ENCODE assay signal across 15 mouse cellular contexts in the genomic region with DNA sequence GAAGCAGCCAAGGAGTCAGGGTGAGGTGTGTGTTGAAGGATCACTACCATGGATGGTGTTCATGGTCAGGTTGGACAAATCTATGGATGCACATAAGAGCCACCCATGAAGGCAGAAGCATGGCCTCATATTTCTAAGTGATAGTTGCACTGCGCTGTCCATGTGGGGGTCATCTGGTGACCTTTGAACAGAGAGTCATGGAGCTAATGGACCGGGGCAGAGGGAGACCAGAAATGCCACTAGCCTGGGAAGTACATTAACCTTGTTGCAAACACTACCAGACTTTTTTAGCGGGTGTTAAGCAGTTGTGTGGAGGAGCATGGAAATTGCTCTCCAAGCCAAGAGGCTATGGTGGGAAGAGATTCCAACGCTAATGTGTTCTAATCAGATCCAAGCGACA.
"Had no signal": no experiment of that assay in that cellular context is flagged by ENCODE, and none has a peak within 500 bp of the region (broad histone marks: within the 10 kb centered on the region; RNA-seq: fewer than 3 reads in every experiment).

No protein-coding gene starts in this region.

- H3K36me3 ChIP-seq: limb, embryonic 10.5 days; limb, embryonic 13.5 days; liver, embryonic 13.5 days had no signal

- H3K4me3 ChIP-seq: layer of hippocampus, adult 2 months; limb, embryonic 10.5 days; limb, embryonic 13.5 days; liver, embryonic 13.5 days had no signal

- H3K4me1 ChIP-seq: limb, embryonic 10.5 days; limb, embryonic 13.5 days; liver, embryonic 13.5 days had no signal

- H3K27ac ChIP-seq: layer of hippocampus, adult 2 months; limb, embryonic 10.5 days; limb, embryonic 13.5 days; liver, embryonic 13.5 days had no signal

- ATAC-seq: inflammation-experienced regulatory T-cells, adult 6 months; intestine, embryonic 16.5 days had no signal

- H3K9ac ChIP-seq: limb, embryonic 13.5 days; liver, embryonic 13.5 days had no signal

- H3K9me3 ChIP-seq: limb, embryonic 10.5 days; limb, embryonic 13.5 days; liver, embryonic 13.5 days had no signal

- H3K4me2 ChIP-seq: limb, embryonic 13.5 days; liver, embryonic 13.5 days; midbrain, embryonic 11.5 days had no signal

- DNase-seq: layer of hippocampus, adult 9-11 months; liver; liver, embryonic 13.5 days; lung, adult 2 months; lung, postnatal 14 days; lung, postnatal 4 days; midbrain, embryonic 14.5 days; thymus, adult 18-20 months; thymus, postnatal 36 days had no signal

- H3K27me3 ChIP-seq: liver, embryonic 13.5 days had no signal
